Mouse (Mus musculus): ENCODE data around the gene Tmem45a.

Tmem45a gene

GRCm38 (mm10) chr16:56795481-56796139 lies 90.4 kb downstream of the Tmem45a start, which contains the start of gene Adgrg7:
Gene Adgrg7, minus strand, starts transcription at chr16:56795855.
- DNase-seq = no peak

GRCm38 (mm10) chr16:56794383-56795144 lies 91.4 kb downstream of the Tmem45a start:
- DNase-seq = no peak

- DNase-seq = peak; percentile 43 to 70
These were observed 92.2 kb downstream of the Tmem45a start for GRCm38 (mm10) chr16:56793778-56794177.

GRCm38 (mm10) chr16:56785943-56786342 lies 100.0 kb downstream of the Tmem45a start:
- peak in 1 of 2 experiments; percentile 7 for DNase-seq

GRCm38 (mm10) chr16:56771163-56772105 lies 114.5 kb downstream of the Tmem45a start:
- peak; percentile 44 to 53 for DNase-seq
